15 mouse cellular contexts compared by ENCODE assay signal in genomic region chr2:112259241-112259962, GRCm38 (mm10). TPM values are rescaled to one million over a fixed set of nuclear protein-coding genes. Genes with fewer than 3 reads are reported as not detected.
DNase-seq lines count a peak whose midpoint lies in the region; ATAC-seq and TF ChIP-seq lines count a peak whose summit lies in the region.
"Had no signal": no experiment of that assay in that cellular context is flagged by ENCODE, and none has a peak within 500 bp of the region (broad histone marks: within the 10 kb centered on the region; RNA-seq: fewer than 3 reads in every experiment).

TSS of gene Nutm1 (minus strand) at chr2:112259291.

- 0 out of 2 replicates have a peak, but pooled peaks cover 2% of the 10 kb centered on the region for H3K36me3 ChIP-seq in heart, embryonic 10.5 days
- no peaks in the 10 kb centered on the region for H3K36me3 ChIP-seq in midbrain, postnatal 0 days (ENCODE audit: insufficient read depth, low read length)
- H3K36me3 ChIP-seq in midbrain, embryonic 10.5 days, result no peaks in the 10 kb centered on the region
- H3K36me3 ChIP-seq: heart, embryonic 13.5 days had no signal

- 69% methylated on average over 10 of the region's 10 CpGs for WGBS in heart, embryonic 10.5 days
- 70% methylated on average over 10 of the region's 10 CpGs for WGBS in midbrain, postnatal 0 days
- WGBS in midbrain, embryonic 10.5 days, result 75% methylated on average over 10 of the region's 10 CpGs

- no peaks in the 10 kb centered on the region for H3K9me3 ChIP-seq in heart, embryonic 10.5 days
- no peaks in the 10 kb centered on the region for H3K9me3 ChIP-seq in midbrain, postnatal 0 days (ENCODE audit: low read length)
- no peaks in the 10 kb centered on the region for H3K9me3 ChIP-seq in midbrain, embryonic 10.5 days (replicated peaks)
- H3K9me3 ChIP-seq: heart, embryonic 13.5 days; limb, embryonic 15.5 days had no signal

- no peak within 1 kb of the TSS for H3K4me3 ChIP-seq in heart, embryonic 10.5 days
- no peak within 1 kb of the TSS for H3K4me3 ChIP-seq in midbrain, postnatal 0 days (ENCODE audit: low read depth, low read length)
- no peak within 1 kb of the TSS for H3K4me3 ChIP-seq in midbrain, embryonic 10.5 days
- H3K4me3 ChIP-seq: heart, embryonic 13.5 days; limb, embryonic 15.5 days had no signal

- peak; percentile 89 for DNase-seq in heart, adult 11 months
- no peak for DNase-seq in heart, embryonic 10.5 days (ENCODE audit: low spot score)
- no peak for DNase-seq in midbrain, postnatal 0 days (ENCODE audit: low spot score)
- DNase-seq in midbrain, embryonic 10.5 days (ENCODE audit: low spot score), result no peak
- DNase-seq in skeletal muscle tissue, adult 2 months (ENCODE audit: low read depth, low spot score), result peak; percentile 32
- DNase-seq in cerebellum, postnatal 25 days, result no peak
- no peak for DNase-seq in layer of hippocampus, adult 18-20 months (ENCODE audit: low spot score in 2 of 2)
- DNase-seq: adrenal gland, adult 8-10 months; cerebellum, adult 9-11 months had no signal

- ATAC-seq in midbrain, postnatal 0 days (ENCODE audit: low FRiP score), result no peak
- peak; percentile 16; the same call in 1 of the 2 replicates for ATAC-seq in common myeloid progenitor, adult 5-6 weeks (replicated peaks; ENCODE audit: low read depth, poor library complexity, severe bottlenecking)
- ATAC-seq: inflammation-experienced regulatory T-cells, adult 6 months had no signal

- no peak within 1 kb of the TSS for H3K4me2 ChIP-seq in midbrain, postnatal 0 days (ENCODE audit: low read depth, low read length, poor library complexity, severe bottlenecking)
- H3K4me2 ChIP-seq: heart, embryonic 13.5 days; limb, embryonic 15.5 days had no signal

- TF ChIP-seq CTCF in midbrain, postnatal 0 days (IDR thresholded peaks at IDR 0.05), result peak; percentile 33

- H3K4me1 ChIP-seq in heart, embryonic 10.5 days, result peaks cover 14% of the 10 kb centered on the region
- no peaks in the 10 kb centered on the region for H3K4me1 ChIP-seq in midbrain, postnatal 0 days (ENCODE audit: insufficient read depth, low read length)
- peaks cover 14% of the 10 kb centered on the region for H3K4me1 ChIP-seq in midbrain, embryonic 10.5 days

- no peaks in the 10 kb centered on the region for H3K27me3 ChIP-seq in heart, embryonic 10.5 days (ENCODE audit: insufficient read depth, poor library complexity, severe bottlenecking)
- H3K27me3 ChIP-seq in midbrain, postnatal 0 days (ENCODE audit: insufficient read depth, low read length), result no peaks in the 10 kb centered on the region
- no peaks in the 10 kb centered on the region for H3K27me3 ChIP-seq in midbrain, embryonic 10.5 days (ENCODE audit: low read depth, poor library complexity, severe bottlenecking)
- H3K27me3 ChIP-seq: heart, embryonic 13.5 days; limb, embryonic 15.5 days had no signal

- H3K27ac ChIP-seq in heart, embryonic 10.5 days, result no peak within 1 kb of the TSS
- no peak within 1 kb of the TSS for H3K27ac ChIP-seq in midbrain, postnatal 0 days (ENCODE audit: low read depth, low read length)
- H3K27ac ChIP-seq in midbrain, embryonic 10.5 days (replicated peaks), result no peak within 1 kb of the TSS
- H3K27ac ChIP-seq: heart, embryonic 13.5 days; limb, embryonic 15.5 days had no signal

- H3K9ac ChIP-seq in midbrain, postnatal 0 days (replicated peaks; ENCODE audit: low read length, poor library complexity, severe bottlenecking), result no peak within 1 kb of the TSS
- H3K9ac ChIP-seq: heart, embryonic 13.5 days; limb, embryonic 15.5 days had no signal

RNA-seq across cellular contexts. Expression of gene Nutm1, which starts in this region (rescaled TPM):
- 0.04 and 0.07 TPM in 2 replicates for polyA plus RNA-seq in heart, embryonic 10.5 days (2016; fragmentation: Nextera tagmentation; extraction: Ambion mirVana)
- not detected in 2 replicates for total RNA-seq in midbrain, postnatal 0 days (2014; rRNA removed)
- 0.06 and 0.09 TPM in 2 replicates for polyA plus RNA-seq in midbrain, postnatal 0 days (2015; fragmentation: Nextera tagmentation; extraction: Ambion mirVana)
- 0.02 TPM in 1 of 2 replicates, not detected in the other for polyA plus RNA-seq in midbrain, embryonic 10.5 days (2016; fragmentation: Nextera tagmentation; extraction: Ambion mirVana)
- not detected in 2 replicates for total RNA-seq in common myeloid progenitor, adult 5-6 weeks (2017)
- not detected for total RNA-seq in layer of hippocampus, adult 18-20 months (2021)
- total RNA-seq: layer of hippocampus, postnatal 10 days had no signal
- polyA plus RNA-seq: inflammation-experienced regulatory T-cells, adult 6 months; limb, embryonic 15.5 days; stomach, embryonic 14.5 days had no signal

Comparison
In these comparisons a context has a peak if more than half of its experiments do, and no peak if none do; other contexts are left out.
1. DNase-seq: peak in heart, adult 11 months (single experiment) and skeletal muscle tissue, adult 2 months (single experiment); none in heart, embryonic 10.5 days (single experiment), midbrain, postnatal 0 days (single experiment), midbrain, embryonic 10.5 days (single experiment), cerebellum, postnatal 25 days (0 of 2) and layer of hippocampus, adult 18-20 months (0 of 2).
2. Peak in ATAC-seq in common myeloid progenitor, adult 5-6 weeks; RNA of the gene not detected or under 1 TPM.